Mouse (Mus musculus) erythroblast, embryonic 14.5 days (primary cell): ENCODE measurements around the gene B3gat3. TPM values are rescaled to one million over a fixed set of nuclear protein-coding genes. Genes with fewer than 3 reads are reported as not detected.

Experiments
- H3K27me3 ChIP-seq: 2 replicates; pipeline ENCODE4 v1.6.1; 2012; ENCODE audit warnings: inconsistent platforms; ENCODE audit not compliant: control insufficient read depth
- H3K36me3 ChIP-seq: 2 replicates; pipeline ENCODE4 v1.6.1; 2012; ENCODE audit warnings: mild to moderate bottlenecking, inconsistent platforms; ENCODE audit not compliant: control insufficient read depth
- H3K4me1 ChIP-seq: 2 replicates; pipeline ENCODE4 v1.6.1; 2012; ENCODE audit warnings: inconsistent platforms; ENCODE audit not compliant: control insufficient read depth
- H3K4me3 ChIP-seq: replicated peaks from 2 replicates; pipeline ENCODE3; 2012; ENCODE audit warnings: moderate library complexity, mild to moderate bottlenecking, inconsistent platforms
- H3K9me3 ChIP-seq: 2 replicates; pipeline ENCODE4 v1.6.1; 2012; ENCODE audit warnings: low read length, inconsistent platforms, mixed read lengths; ENCODE audit not compliant: control insufficient read depth
- GATA1 ChIP-seq: IDR thresholded peaks from 2 replicates; pipeline ENCODE4 v1.6.1; 2012; ENCODE audit warnings: low read length, inconsistent platforms, mixed read lengths
- TAL1 ChIP-seq: IDR thresholded peaks from 3 replicates; pipeline ENCODE4 v1.6.1; 2012; ENCODE audit warnings: low read length, inconsistent platforms, mixed read lengths
- polyA plus RNA-seq: library from polyadenylated mRNA; stranded (reverse); fragments of >175 nt; gene quantifications from 2 replicates; pipeline ENCODE4 v1.2.3, GENCODE M21; 2012

The B3gat3 gene
- polyA plus RNA-seq, 1 experiment: 16.4 TPM

DNA sequence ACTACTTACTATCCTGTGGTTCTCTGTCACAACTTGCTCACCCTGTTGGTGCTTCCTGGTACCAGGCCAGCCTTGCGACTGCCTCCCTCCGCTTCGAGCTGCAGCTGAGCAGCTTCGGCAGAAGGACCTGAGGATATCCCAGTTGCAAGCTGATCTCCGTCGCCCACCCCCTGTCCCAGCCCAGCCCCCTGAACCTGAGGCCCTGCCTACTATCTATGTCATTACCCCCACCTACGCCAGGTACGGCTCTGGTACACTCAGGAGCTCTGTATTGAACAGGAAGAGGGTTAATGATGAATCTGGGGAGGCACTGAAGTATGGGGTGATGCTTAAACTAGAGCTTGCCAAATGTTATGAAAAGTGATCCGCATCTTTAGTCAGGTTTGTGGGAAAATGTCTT is 1.6 kb downstream of the B3gat3 start:
- no peak for TF ChIP-seq GATA1
- no peak for TF ChIP-seq TAL1
- H3K4me1 ChIP-seq: peaks cover 58% of the 10 kb centered on the region
- no peaks in the 10 kb centered on the region for H3K9me3 ChIP-seq
- peak overlapping the region; percentile 95 for H3K4me3 ChIP-seq
- peaks cover 50% of the 10 kb centered on the region for H3K36me3 ChIP-seq
- H3K27me3 ChIP-seq: no peaks in the 10 kb centered on the region

DNA sequence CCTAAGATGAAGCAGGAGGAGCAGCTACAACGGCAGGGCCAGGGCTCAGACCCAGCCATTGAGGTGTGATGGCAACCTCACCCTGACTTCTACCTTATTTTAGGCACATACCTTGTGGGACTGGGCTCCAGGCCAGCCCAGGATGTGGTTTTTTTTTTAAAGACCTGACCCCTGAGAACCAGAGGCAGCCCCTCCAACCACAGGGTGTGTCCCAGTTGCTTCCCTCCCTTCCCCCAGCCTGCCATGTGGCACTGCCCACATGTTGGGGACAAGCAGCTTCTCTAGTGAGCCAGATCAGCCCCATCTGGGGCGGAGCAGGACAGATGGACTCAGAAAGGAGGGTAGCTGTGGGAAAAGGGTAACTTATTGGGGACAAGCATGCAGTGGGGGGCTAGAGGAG is 6.6 kb downstream of the B3gat3 start:
- Histone ChIP-seq H3K4me1 (peaks cover 84% of the 10 kb centered on the region), H3K27me3 (no peaks in the 10 kb centered on the region), H3K9me3 (no peaks in the 10 kb centered on the region), H3K4me3 (no peak overlapping the region), H3K36me3 (peaks cover 69% of the 10 kb centered on the region)
- TF ChIP-seq GATA1 (no peak), TAL1 (no peak)

DNA sequence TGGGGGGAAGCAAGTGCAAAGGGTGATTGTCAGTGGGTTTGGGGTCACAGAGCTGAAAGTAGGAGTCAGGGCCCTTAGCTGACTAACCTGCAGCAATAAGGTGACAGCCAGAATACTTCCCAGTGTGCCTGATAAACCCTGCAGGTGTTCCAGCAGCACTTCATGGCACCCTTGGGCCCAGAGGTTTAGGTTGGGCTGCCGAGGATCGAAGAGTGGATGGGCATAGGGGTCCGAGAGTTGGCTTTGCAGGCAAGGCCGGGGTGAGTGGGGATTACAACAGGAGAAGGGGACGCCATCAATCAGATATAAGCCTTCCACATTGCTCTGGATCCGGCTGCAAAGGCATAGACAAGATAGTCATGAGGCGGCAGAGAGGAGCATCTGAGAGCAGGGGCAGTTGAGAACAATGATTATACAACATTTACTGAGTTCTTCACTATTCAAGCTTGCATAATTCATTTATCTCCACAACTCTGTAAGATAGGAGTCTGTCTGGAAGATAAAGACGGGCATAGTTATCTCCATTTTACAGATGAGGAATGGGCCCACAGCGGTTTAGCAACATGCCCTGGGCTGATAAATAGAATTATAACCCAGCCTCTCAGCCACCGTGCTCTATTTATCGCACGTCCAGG is 7.8 kb downstream of the B3gat3 start:
- H3K36me3 ChIP-seq: peaks cover 64% of the 10 kb centered on the region
- H3K27me3 ChIP-seq: no peaks in the 10 kb centered on the region
- H3K4me3 ChIP-seq: no peak overlapping the region
- no peak for TF ChIP-seq TAL1
- TF ChIP-seq GATA1: no peak
- H3K9me3 ChIP-seq: no peaks in the 10 kb centered on the region
- H3K4me1 ChIP-seq: peaks cover 76% of the 10 kb centered on the region

DNA sequence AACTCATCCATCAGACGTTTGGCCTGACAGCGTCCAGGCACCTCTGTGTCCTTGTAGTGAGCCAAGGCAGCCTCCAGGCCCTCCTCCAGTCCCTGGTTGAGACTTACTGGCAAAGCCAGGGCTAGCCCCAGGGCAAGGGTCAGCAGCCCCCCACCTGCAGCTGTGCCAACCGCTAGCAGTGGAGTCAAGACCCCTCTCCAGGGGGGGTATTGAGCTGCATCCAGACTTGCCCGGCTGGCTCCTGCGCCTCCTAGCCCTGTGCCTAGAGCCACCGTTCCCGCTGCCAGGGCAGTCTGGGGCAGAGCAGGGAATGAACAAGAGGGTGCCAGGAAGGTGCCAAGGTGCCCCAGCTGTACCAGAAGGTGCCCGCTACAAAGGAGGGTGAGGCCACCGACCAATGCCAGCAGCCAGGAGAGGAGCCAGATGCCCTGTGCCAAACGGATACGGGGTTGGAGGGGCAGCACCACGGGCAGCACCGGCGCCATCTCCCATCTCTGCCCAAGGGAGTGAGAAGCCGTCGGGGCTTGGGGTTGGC is 8.6 kb downstream of the B3gat3 start:
- H3K4me1 ChIP-seq: peaks cover 70% of the 10 kb centered on the region
- peak overlapping the region; percentile 84 for H3K4me3 ChIP-seq
- H3K9me3 ChIP-seq: no peaks in the 10 kb centered on the region
- H3K36me3 ChIP-seq: peaks cover 64% of the 10 kb centered on the region
- no peaks in the 10 kb centered on the region for H3K27me3 ChIP-seq
- TF ChIP-seq GATA1 (no peak), TAL1 (no peak)

DNA sequence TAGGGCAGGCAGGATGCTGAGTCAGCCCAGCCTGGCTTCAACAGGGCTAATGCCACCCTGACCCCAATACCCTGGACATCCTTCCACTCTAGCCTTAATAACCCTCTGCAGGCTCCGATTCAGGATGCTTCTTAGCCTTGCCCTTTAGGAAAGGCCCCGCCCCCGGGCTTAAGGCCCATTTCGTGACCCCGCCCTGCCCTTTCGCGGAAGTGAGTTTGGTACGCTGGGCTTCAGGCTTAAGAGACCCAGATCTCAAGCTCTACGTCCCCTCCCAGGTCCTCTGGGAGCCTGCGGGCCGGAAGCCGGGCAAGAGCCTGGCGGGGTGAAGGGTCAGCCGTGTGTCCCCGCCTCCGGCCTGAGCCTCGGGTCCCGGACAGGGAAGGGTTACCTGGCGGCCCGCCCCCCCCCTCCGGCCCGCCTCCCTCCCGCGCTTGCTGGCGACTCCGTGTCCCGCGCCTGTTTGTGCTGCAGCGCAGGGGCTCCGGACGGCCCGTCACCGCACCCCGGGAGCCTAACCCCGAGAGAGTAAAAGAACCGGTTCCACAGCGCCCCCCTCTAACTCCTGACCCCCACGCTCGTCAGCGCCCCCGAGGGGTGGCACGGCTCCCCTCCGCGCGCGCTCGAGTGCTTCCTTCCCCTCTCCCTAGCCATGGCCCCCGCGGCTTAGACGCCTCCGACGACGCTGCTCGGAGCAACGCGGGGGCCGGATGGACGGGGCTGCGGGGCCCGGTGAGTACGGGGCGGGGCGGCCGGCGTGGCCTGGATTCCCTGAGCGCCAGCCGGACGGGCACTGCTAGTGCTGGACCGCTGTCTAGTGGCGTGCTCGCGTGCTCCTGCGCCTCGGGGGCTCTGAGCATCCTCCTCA is 9.3 kb downstream of the B3gat3 start, which contains the start of the genes Rom1 and Eml3:
Gene Rom1, minus strand, starts transcription at position 133 of the 865 bp plus-strand sequence.
Gene Eml3, plus strand, starts transcription at position 329 of the 865 bp plus-strand sequence.
- H3K4me1 ChIP-seq: peaks cover 68% of the 10 kb centered on the region
- H3K36me3 ChIP-seq: peaks cover 67% of the 10 kb centered on the region
- H3K27me3 ChIP-seq: no peaks in the 10 kb centered on the region
- H3K4me3 ChIP-seq: peak within 1 kb of the TSS; percentile 84
- no peak for TF ChIP-seq TAL1
- TF ChIP-seq GATA1: no peak
- no peaks in the 10 kb centered on the region for H3K9me3 ChIP-seq

DNA sequence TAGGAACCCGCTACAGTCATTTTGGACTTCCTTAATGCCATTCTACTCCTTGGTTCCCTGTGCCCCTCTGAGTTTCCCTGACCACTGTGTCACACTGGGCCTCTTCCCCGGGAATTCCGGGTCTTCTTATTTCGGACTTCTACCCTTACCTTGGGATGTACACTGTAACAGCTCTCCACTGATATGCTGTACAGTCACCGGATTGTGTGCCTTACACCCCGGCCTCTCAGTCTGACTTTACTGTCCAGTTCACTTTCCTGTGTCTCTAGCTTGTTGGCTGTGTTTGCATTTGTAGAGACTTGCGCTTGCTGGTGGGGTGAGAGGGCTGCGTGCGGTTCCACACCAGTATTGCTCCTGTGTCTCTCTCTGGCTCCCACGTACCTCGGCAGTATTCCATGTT is 9.9 kb downstream of the B3gat3 start:
- Histone ChIP-seq H3K4me3 (peak overlapping the region; percentile 84), H3K9me3 (no peaks in the 10 kb centered on the region), H3K36me3 (peaks cover 70% of the 10 kb centered on the region), H3K4me1 (peaks cover 65% of the 10 kb centered on the region), H3K27me3 (no peaks in the 10 kb centered on the region)
- TF ChIP-seq GATA1: no peak
- TF ChIP-seq TAL1: no peak

GRCm38 (mm10) chr19:8930771-8931170 is 10.6 kb downstream of the B3gat3 start:
- Histone ChIP-seq H3K36me3 (peaks cover 70% of the 10 kb centered on the region), H3K4me1 (peaks cover 59% of the 10 kb centered on the region), H3K9me3 (no peaks in the 10 kb centered on the region), H3K4me3 (peak overlapping the region; percentile 84), H3K27me3 (no peaks in the 10 kb centered on the region)
- TF ChIP-seq GATA1: no peak
- TF ChIP-seq TAL1: no peak

- no peaks in the 10 kb centered on the region for H3K9me3 ChIP-seq
- peaks cover 77% of the 10 kb centered on the region for H3K36me3 ChIP-seq
- no peaks in the 10 kb centered on the region for H3K27me3 ChIP-seq
- H3K4me1 ChIP-seq: peaks cover 34% of the 10 kb centered on the region
- no peak overlapping the region for H3K4me3 ChIP-seq
- TF ChIP-seq TAL1 (no peak), GATA1 (no peak)
These were observed 16.6 kb downstream of the B3gat3 start for GRCm38 (mm10) chr19:8936736-8937135.

GRCm38 (mm10) chr19:8940526-8941133 is 20.5 kb downstream of the B3gat3 start:
- Histone ChIP-seq H3K4me3 (peak overlapping the region; percentile 100), H3K4me1 (peaks cover 57% of the 10 kb centered on the region), H3K36me3 (peaks cover 72% of the 10 kb centered on the region), H3K27me3 (no peaks in the 10 kb centered on the region), H3K9me3 (no peaks in the 10 kb centered on the region)
- TF ChIP-seq GATA1 (no peak), TAL1 (no peak)
